Mouse (Mus musculus) kidney, postnatal 0 days (tissue): ENCODE data around the gene Pex7. TPM values are rescaled to one million over a fixed set of nuclear protein-coding genes. Genes with fewer than 3 reads are reported as not detected.

ENCODE experiments used
- ATAC-seq: fragments of 200-750 bp; cut with Nextera tagmentation; replicated peaks from 2 replicates; pipeline ENCODE4 v1.8.0; 2017; ENCODE audit warnings: low read depth, moderate number of reproducible peaks, moderate TSS enrichment, moderate library complexity; ENCODE audit not compliant: low FRiP score
- DNase-seq: peaks from one replicate; pipeline ENCODE4 v3.0.0-alpha.2; 2016; ENCODE audit warnings: low spot score
- H3K27ac ChIP-seq: fragments of 300-500 bp; sonication (generic); 2 replicates; pipeline ENCODE4 v1.5.1; 2014; ENCODE audit warnings: mild to moderate bottlenecking
- H3K27me3 ChIP-seq: fragments of 300-500 bp; sonication (generic); 2 replicates; pipeline ENCODE4 v1.6.1; 2014; ENCODE audit warnings: low read length, mixed read lengths; ENCODE audit not compliant: insufficient read depth
- H3K36me3 ChIP-seq: fragments of 300-500 bp; sonication (generic); 2 replicates; pipeline ENCODE4 v1.6.1; 2014; ENCODE audit warnings: low read length, mixed read lengths; ENCODE audit not compliant: insufficient read depth
- H3K4me1 ChIP-seq: fragments of 300-500 bp; sonication (generic); replicated peaks from 2 replicates; pipeline ENCODE4 v1.6.1; 2014; ENCODE audit warnings: antibody characterized with exemption, low read length, mixed read lengths; ENCODE audit not compliant: insufficient read depth
- H3K4me2 ChIP-seq: fragments of 300-500 bp; sonication (generic); 2 replicates; pipeline ENCODE4 v1.6.1; 2014; ENCODE audit warnings: mild to moderate bottlenecking, low read length, moderate library complexity, mixed read lengths
- H3K4me3 ChIP-seq: fragments of 300-500 bp; sonication (generic); replicated peaks from 2 replicates; pipeline ENCODE4 v1.5.1; 2014; ENCODE audit warnings: low read depth, low read length
- H3K9ac ChIP-seq: fragments of 300-500 bp; sonication (generic); 2 replicates; pipeline ENCODE4 v1.6.1; 2014; ENCODE audit warnings: low read depth, low read length
- H3K9me3 ChIP-seq: fragments of 300-500 bp; sonication (generic); replicated peaks from 2 replicates; pipeline ENCODE4 v1.6.1; 2016; ENCODE audit warnings: low read length, inconsistent platforms, mixed read lengths
- CTCF ChIP-seq: IDR thresholded peaks from 2 replicates; pipeline ENCODE4 v1.5.1; 2016; ENCODE audit warnings: antibody characterized with exemption, low read depth, mild to moderate bottlenecking, moderate library complexity
- WGBS: fragments of 180-500 bp; shearing (Covaris S2); extraction: QIAGEN DNeasy Blood & Tissue Kit; methylation state at CpG from one replicate; pipeline ENCODE4 v1.1.7; 2014; 5-methylcytosine and 5-hydroxymethylcytosine counted together
- polyA plus RNA-seq: library from polyadenylated mRNA; unstranded; fragments of >200 nt; fragmentation: Nextera tagmentation; extraction: Ambion mirVana; gene quantifications from 2 replicates; pipeline ENCODE4 v1.2.1, GENCODE M21; 2015

Pex7 gene
- polyA plus RNA-seq, 1 experiment from 2014 or later = 64.8 TPM

DNA sequence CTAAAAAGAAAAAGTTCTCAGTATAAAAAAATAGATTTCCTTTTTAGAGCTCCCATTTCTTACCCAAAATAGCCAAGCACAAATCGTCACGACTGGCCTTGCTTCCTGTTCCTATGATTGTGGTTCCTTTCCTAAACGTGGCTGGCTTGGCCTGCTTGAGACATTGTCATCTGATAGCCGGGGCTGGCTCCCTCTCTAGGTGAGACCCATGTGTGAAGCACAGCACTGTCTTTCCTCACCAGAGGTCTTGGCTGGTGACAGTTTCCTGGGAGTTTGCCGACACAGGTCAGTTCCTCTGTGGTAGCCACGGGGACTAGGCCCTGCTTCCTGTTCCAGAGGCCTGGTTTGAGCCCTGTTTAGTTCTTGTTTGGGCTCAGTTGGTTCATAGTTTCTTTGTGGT is 33.6 kb upstream of the Pex7 start:
- no peaks in the 10 kb centered on the region for H3K9me3 ChIP-seq
- 19% methylated on average over 6 of the region's 6 CpGs for WGBS
- TF ChIP-seq CTCF = peak; percentile 6; the same call in 1 of the 2 replicates
- no peak overlapping the region for H3K4me3 ChIP-seq
- no peaks in the 10 kb centered on the region for H3K36me3 ChIP-seq
- no peaks in the 10 kb centered on the region for H3K27me3 ChIP-seq
- no peak overlapping the region for H3K4me2 ChIP-seq
- peaks cover 27% of the 10 kb centered on the region for H3K4me1 ChIP-seq
- H3K9ac ChIP-seq = no peak overlapping the region
- DNase-seq (no peak), ATAC-seq (no peak)
- H3K27ac ChIP-seq = peak overlapping the region; percentile 32

DNA sequence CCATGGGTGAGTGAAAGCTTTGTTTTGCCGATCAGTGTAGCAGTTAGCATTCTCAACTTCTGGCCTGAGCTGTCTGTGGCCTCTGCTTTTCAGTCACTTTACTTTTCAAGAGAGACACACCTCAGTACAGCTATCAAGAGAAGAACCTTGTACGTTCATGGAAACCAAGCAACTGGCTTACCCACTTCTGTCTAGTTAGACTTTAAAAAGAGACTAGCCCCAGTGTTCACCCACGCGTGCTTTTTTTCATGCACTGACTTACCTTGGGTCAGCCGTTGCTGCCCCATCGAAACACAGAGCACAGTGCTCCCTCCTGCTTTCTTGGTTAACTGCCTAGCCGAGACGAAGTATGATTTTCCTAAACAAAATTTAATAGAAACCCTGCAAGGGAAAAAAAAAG is 33.1 kb upstream of the Pex7 start:
- ATAC-seq = no peak
- 69% methylated on average over 8 of the region's 8 CpGs for WGBS
- H3K27me3 ChIP-seq = no peaks in the 10 kb centered on the region
- no peak overlapping the region for H3K4me3 ChIP-seq
- no peak overlapping the region for H3K4me2 ChIP-seq
- 0 out of 2 replicates have a peak overlapping the region, but pooled peaks have one; percentile 32 for H3K27ac ChIP-seq
- TF ChIP-seq CTCF = no peak
- H3K9me3 ChIP-seq = no peaks in the 10 kb centered on the region
- no peaks in the 10 kb centered on the region for H3K36me3 ChIP-seq
- H3K4me1 ChIP-seq = peaks cover 27% of the 10 kb centered on the region
- no peak for DNase-seq
- no peak overlapping the region for H3K9ac ChIP-seq

DNA sequence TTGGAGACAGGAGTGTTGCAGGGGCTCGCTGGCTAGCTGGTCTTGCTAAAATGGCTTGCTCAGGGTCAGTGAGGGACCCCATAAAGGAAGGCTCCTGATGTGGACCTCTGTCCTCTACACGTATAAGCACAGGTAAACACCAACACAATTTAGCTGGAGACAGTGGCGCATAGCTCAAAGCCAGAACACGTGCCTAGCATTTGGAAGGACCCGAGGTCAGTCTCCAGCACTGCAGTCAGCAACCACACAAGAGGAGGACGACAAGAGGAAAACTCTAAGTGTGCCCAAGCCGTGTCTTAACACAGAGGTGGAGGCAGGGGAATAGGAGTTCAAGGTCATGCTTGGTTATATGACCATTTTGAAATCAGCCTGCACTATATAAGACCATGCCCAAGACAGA is 32.6 kb upstream of the Pex7 start:
- H3K27me3 ChIP-seq = no peaks in the 10 kb centered on the region
- 83% methylated on average over 7 of the region's 7 CpGs for WGBS
- no peak overlapping the region for H3K9ac ChIP-seq
- H3K9me3 ChIP-seq = no peaks in the 10 kb centered on the region
- ATAC-seq (0 out of 2 replicates have a peak, but pooled peaks have one; percentile 9), DNase-seq (no peak)
- H3K4me1 ChIP-seq = peaks cover 27% of the 10 kb centered on the region
- H3K4me3 ChIP-seq = no peak overlapping the region
- H3K36me3 ChIP-seq = no peaks in the 10 kb centered on the region
- no peak for TF ChIP-seq CTCF
- H3K4me2 ChIP-seq = no peak overlapping the region
- peak overlapping the region; percentile 74 for H3K27ac ChIP-seq

DNA sequence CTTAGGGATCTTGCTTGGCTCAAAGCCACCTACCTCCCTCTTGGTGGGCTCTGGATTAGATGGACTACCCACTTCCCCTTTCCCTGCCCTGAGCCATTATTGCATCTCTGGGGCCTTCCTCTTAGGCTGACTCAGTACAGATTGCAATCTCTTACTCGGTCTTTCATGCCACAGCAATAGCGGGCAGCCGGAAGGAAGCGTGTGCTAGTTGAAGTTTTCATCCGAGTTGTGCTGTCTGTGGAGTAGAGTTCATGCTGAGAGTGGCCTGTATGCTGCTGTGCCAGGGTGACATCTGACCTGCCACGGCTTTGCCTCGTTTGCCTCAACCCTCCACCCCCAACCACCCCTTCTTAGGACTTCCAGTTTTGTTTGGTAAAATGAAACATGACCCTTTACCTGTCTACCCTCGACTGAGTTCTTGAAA is 31.8 kb upstream of the Pex7 start:
- peak; percentile 7; the same call in 1 of the 2 replicates for ATAC-seq
- Histone ChIP-seq H3K36me3 (no peaks in the 10 kb centered on the region), H3K9ac (no peak overlapping the region), H3K4me3 (no peak overlapping the region), H3K9me3 (no peaks in the 10 kb centered on the region), H3K4me1 (peaks cover 27% of the 10 kb centered on the region), H3K27me3 (no peaks in the 10 kb centered on the region), H3K4me2 (no peak overlapping the region), H3K27ac (peak overlapping the region; percentile 74)
- no peak for TF ChIP-seq CTCF
- DNase-seq = peak; percentile 40
- 32% methylated on average over 8 of the region's 8 CpGs for WGBS

DNA sequence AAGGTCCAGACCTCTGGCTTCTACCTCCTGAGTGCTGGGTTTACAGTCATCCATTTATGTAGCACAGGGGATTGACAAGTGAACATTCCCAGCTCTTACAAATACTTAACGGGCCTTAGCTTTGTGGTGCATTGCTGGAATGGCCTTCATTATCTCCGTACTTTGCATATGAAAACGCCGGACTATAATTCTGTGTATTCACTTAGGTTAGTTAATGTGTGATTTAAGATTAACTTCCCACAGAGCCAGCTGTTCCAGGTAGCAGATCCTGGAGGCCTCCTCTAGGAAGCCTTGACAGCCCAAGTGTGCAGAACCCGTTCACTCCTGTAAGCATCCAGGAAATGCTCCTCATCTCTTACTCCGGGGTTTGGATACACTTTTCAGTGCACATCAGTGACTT is 31.2 kb upstream of the Pex7 start:
- H3K4me2 ChIP-seq = no peak overlapping the region; the same call in 1 of the 2 replicates
- DNase-seq (no peak), ATAC-seq (no peak)
- no peaks in the 10 kb centered on the region for H3K9me3 ChIP-seq
- no peak for TF ChIP-seq CTCF
- no peak overlapping the region for H3K4me3 ChIP-seq
- H3K4me1 ChIP-seq = peaks cover 27% of the 10 kb centered on the region
- H3K27me3 ChIP-seq = no peaks in the 10 kb centered on the region
- 60% methylated on average over 6 of the region's 6 CpGs for WGBS
- peak overlapping the region; percentile 74 for H3K27ac ChIP-seq
- H3K36me3 ChIP-seq = no peaks in the 10 kb centered on the region
- no peak overlapping the region for H3K9ac ChIP-seq

DNA sequence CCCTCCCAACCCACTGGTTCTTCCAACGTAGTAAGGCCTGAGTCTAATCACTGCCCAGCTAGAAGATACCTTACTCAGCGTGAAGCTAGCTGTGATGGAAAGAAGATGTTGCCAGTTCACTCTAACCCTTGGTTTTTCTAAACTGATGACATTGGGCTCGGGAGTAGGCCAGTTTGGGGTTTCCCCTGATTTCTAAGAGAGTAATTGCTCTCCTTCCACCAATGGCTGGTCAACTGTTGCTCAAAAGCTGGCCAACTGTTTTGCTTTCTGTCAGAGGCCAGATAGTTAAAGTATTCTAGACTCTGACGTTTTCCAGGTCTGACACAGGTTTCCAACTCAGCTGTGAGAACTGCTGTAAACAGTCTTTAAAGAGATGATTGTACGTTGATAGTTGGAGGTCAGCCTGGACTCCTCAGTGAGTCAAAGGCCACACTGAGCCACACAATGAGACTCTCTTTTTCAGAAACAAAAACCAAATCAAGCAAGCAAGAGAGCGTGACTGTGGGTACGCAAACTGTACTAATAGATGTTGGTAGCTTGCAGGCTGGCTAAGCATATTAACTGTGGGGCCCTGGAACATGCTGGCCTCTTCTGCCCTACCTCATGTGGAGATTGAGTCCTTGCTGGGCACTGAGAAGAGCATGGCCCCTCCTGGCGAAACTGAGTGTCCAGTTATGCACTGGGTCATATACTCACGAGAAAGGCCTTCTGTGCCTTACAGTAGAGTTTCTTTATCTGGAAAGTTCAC is 29.6 kb upstream of the Pex7 start:
- Histone ChIP-seq H3K9ac (no peak overlapping the region), H3K4me2 (peak overlapping the region; percentile 40), H3K27ac (peak overlapping the region; percentile 25; the same call in 1 of the 2 replicates), H3K4me1 (peaks cover 27% of the 10 kb centered on the region), H3K4me3 (no peak overlapping the region), H3K36me3 (no peaks in the 10 kb centered on the region), H3K27me3 (no peaks in the 10 kb centered on the region), H3K9me3 (no peaks in the 10 kb centered on the region)
- 58% methylated on average over 9 of the region's 9 CpGs for WGBS
- no peak for ATAC-seq
- no peak for TF ChIP-seq CTCF
- DNase-seq = no peak
